Mouse (Mus musculus): Measurements from ENCODE around the gene Tmbim6.

DNA sequence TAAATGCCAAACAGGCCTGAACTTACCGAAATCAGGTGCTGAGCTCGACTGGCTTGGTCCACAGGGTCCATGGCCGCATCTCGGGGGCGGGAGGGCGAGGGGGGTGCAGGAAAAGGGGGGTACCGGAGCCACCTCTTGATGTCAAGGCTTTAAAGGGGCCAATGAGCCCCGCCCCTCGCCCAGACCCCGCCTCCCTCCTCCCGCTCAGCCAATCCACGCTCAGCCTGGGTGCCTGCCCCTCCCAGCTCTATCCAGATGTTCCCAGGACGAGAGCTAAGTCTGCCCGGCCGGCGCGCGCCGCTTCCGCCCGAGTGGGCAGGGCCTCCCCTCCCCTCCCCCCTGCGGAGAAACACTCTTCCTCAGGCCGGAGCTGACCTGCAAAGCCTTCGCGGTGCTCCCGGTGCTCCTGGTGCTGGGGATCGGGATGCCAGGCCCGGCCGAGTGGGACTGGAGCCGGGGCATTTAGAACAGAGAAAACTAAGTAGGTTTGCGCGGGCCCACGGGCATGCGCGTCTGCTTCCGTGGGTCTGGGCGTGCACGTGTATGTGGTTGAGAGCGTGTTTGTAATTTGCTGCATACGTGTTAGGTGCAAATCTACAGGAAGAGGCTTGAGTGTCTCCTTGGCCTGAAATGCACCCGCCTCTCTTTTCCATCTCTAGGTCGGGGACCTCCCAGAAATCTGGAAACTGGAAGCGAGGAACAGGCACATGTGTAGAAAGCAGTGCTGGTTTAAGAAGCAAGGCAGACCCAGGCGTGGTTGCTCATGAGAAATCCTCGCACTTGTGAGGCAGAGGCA, 65.1 kb downstream of the Tmbim6 start, which contains the start of gene Nckap5l:
- TF ChIP-seq HCFC1 (IDR thresholded peaks at IDR 0.05; ENCODE audit: borderline replicate concordance, insufficient read depth, low read length) (no peak), MAFK (IDR thresholded peaks at IDR 0.05; ENCODE audit: insufficient read depth, low read depth, low read length) (no peak), CHD2 (IDR thresholded peaks at IDR 0.05; ENCODE audit: low read depth, low read length) (no peak), ZNF384 (IDR thresholded peaks at IDR 0.05; ENCODE audit: low read depth, low read length) (no peak), ZC3H11A (IDR thresholded peaks at IDR 0.05; ENCODE audit: borderline replicate concordance, low read depth, low read length) (no peak)

All from ES-E14 (cell line).